Mouse (Mus musculus): ENCODE results near the gene Gm20696. TPM values are rescaled to one million over a fixed set of nuclear protein-coding genes. Genes with fewer than 3 reads are reported as not detected.
A peak's percentile ranks its signal among the peaks of the same experiment; 100 is the strongest.

Gene Gm20696
- total RNA-seq, 2 experiments from 2014 or later: 6.2 to 6.5 TPM

- no peak for DNase-seq (ENCODE audit: low spot score in 2 of 2)
These were observed 41.3 kb downstream of the Gm20696 start for GRCm38 (mm10) chr6:99625306-99625705.

- no peak for DNase-seq (ENCODE audit: low spot score in 2 of 2)
These were observed 42.1 kb downstream of the Gm20696 start for GRCm38 (mm10) chr6:99624542-99624941.

- DNase-seq (ENCODE audit: low spot score in 2 of 2): peak in 1 of 2 experiments; percentile 35
These were observed 43.0 kb downstream of the Gm20696 start for GRCm38 (mm10) chr6:99623641-99624040.

- no peak for DNase-seq (ENCODE audit: low spot score in 2 of 2)
These were observed 45.4 kb downstream of the Gm20696 start for GRCm38 (mm10) chr6:99621167-99621566.

GRCm38 (mm10) chr6:99620471-99620870 is 46.1 kb downstream of the Gm20696 start:
- DNase-seq (ENCODE audit: low spot score in 2 of 2): no peak

- no peak for DNase-seq (ENCODE audit: low spot score in 2 of 2)
These were observed 46.6 kb downstream of the Gm20696 start for GRCm38 (mm10) chr6:99619964-99620363.

GRCm38 (mm10) chr6:99619466-99619865 is 47.1 kb downstream of the Gm20696 start:
- DNase-seq (ENCODE audit: low spot score in 2 of 2): no peak

- no peak for DNase-seq (ENCODE audit: low spot score in 2 of 2)
These were observed 48.7 kb downstream of the Gm20696 start for GRCm38 (mm10) chr6:99617867-99618266.

GRCm38 (mm10) chr6:99617415-99617814 is 49.2 kb downstream of the Gm20696 start:
- DNase-seq (ENCODE audit: low spot score in 2 of 2): no peak

GRCm38 (mm10) chr6:99615272-99615751 is 51.3 kb downstream of the Gm20696 start:
- DNase-seq (ENCODE audit: low spot score in 2 of 2): peak in 1 of 2 experiments; percentile 11

GRCm38 (mm10) chr6:99614566-99615271 is 51.9 kb downstream of the Gm20696 start:
- peak; percentile 29 to 49 for DNase-seq (ENCODE audit: low spot score in 2 of 2)

GRCm38 (mm10) chr6:99611866-99612265 is 54.7 kb downstream of the Gm20696 start:
- no peak for DNase-seq (ENCODE audit: low spot score in 2 of 2)

- DNase-seq (ENCODE audit: low spot score in 2 of 2): no peak
These were observed 55.9 kb downstream of the Gm20696 start for GRCm38 (mm10) chr6:99610454-99611427.

GRCm38 (mm10) chr6:99606079-99606478 is 60.5 kb downstream of the Gm20696 start:
- DNase-seq (ENCODE audit: low spot score in 2 of 2): no peak

GRCm38 (mm10) chr6:99604758-99605157 is 61.8 kb downstream of the Gm20696 start:
- no peak for DNase-seq (ENCODE audit: low spot score in 2 of 2)

- DNase-seq (ENCODE audit: low spot score in 2 of 2): no peak
These were observed 64.2 kb downstream of the Gm20696 start for GRCm38 (mm10) chr6:99602434-99602833.

- DNase-seq (ENCODE audit: low spot score in 2 of 2): peak in 1 of 2 experiments; percentile 14
These were observed 65.7 kb downstream of the Gm20696 start for GRCm38 (mm10) chr6:99600886-99601285.

- peak; percentile 49 to 69 for DNase-seq (ENCODE audit: low spot score in 2 of 2)
These were observed 66.3 kb downstream of the Gm20696 start for GRCm38 (mm10) chr6:99600168-99600793.

GRCm38 (mm10) chr6:99599651-99600050 is 66.9 kb downstream of the Gm20696 start:
- no peak for DNase-seq (ENCODE audit: low spot score in 2 of 2)

- DNase-seq (ENCODE audit: low spot score in 2 of 2): peak in 1 of 2 experiments; percentile 35
These were observed 67.4 kb downstream of the Gm20696 start for GRCm38 (mm10) chr6:99599229-99599628.

GRCm38 (mm10) chr6:99577040-99577439 is 89.6 kb downstream of the Gm20696 start:
- DNase-seq (ENCODE audit: low spot score in 2 of 2): peak in 1 of 2 experiments; percentile 44

Data from layer of hippocampus, postnatal 14 days (tissue).